Mouse (Mus musculus): ENCODE measurements at regions not wholly inside any gene's neighbourhood (a gene's known extent, or its start where the extent isn't known, plus 50 kb on each side); places are given as distances from the start of the nearest gene placed in this dataset.

GRCm38 (mm10) chr1:43260491-43260890, 63.7 kb upstream of the Fhl2 start:
- TF ChIP-seq POLR2A (IDR thresholded peaks at IDR 0.05; ENCODE audit: borderline replicate concordance, low read depth, low read length): no peak
- no peak for TF ChIP-seq CTCF (IDR thresholded peaks at IDR 0.05; ENCODE audit: low read depth, low read length)
